Mouse (Mus musculus): ENCODE measurements around the gene Arl13b.

GRCm38 (mm10) chr16:62796608-62797007 is 50.2 kb downstream of the Arl13b start:
- TF ChIP-seq CTCF (IDR thresholded peaks at IDR 0.05; ENCODE audit: borderline replicate concordance, control insufficient read depth, extremely low read depth, insufficient read depth, low read length, poor library complexity) = no peak
- no peak for TF ChIP-seq POLR2A (IDR thresholded peaks at IDR 0.05; ENCODE audit: control insufficient read depth, extremely low read depth, insufficient read depth, low read length, poor library complexity)
